Mouse (Mus musculus): ENCODE data around the gene Gm14698.

The Gm14698 gene

DNA sequence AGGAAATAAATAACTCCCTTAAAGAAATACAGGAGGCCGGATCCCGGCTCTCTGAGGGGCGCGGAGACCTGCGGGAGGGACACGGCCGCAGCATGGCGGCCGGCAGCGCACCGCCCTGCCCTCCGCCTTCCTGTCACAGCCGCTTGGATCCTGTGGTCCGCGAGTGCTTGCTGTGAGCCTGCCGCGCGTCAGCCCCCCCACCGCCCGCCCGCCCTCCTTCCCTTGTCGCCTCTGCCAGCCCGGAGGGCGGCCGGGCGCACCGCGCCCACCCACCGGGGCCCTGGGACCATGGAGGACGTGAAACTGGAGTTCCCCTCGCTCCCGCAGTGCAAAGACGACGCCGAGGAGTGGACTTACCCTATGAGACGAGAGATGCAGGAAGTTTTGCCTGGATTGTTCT lies at the start of gene Gm14698:
Gm14698 (plus strand) TSS at position 35 of the 400 bp plus-strand sequence.
- peak; percentile 17 for DNase-seq (ENCODE audit: extremely low spot score)

DNA sequence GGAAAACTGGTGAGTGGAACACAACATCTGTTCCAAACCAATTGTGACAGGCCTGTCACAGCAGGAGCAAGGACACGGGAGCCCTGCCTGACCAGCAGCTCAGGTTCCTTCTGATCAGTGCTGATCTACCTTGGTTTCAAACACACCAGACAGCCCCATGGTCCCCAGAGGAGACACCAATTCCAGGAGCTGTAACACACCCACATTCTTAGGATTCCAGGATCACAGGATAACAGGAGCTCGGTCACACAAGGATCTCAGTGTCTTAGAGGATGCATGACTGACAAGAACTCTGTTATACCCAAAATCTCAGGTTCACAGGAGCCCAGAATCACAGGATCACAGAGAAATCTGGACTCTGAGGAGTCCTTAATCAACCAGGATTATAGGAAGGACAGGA lies 444 bp upstream of the Gm14698 start:
- peak; percentile 2 for DNase-seq (ENCODE audit: extremely low spot score)

DNA sequence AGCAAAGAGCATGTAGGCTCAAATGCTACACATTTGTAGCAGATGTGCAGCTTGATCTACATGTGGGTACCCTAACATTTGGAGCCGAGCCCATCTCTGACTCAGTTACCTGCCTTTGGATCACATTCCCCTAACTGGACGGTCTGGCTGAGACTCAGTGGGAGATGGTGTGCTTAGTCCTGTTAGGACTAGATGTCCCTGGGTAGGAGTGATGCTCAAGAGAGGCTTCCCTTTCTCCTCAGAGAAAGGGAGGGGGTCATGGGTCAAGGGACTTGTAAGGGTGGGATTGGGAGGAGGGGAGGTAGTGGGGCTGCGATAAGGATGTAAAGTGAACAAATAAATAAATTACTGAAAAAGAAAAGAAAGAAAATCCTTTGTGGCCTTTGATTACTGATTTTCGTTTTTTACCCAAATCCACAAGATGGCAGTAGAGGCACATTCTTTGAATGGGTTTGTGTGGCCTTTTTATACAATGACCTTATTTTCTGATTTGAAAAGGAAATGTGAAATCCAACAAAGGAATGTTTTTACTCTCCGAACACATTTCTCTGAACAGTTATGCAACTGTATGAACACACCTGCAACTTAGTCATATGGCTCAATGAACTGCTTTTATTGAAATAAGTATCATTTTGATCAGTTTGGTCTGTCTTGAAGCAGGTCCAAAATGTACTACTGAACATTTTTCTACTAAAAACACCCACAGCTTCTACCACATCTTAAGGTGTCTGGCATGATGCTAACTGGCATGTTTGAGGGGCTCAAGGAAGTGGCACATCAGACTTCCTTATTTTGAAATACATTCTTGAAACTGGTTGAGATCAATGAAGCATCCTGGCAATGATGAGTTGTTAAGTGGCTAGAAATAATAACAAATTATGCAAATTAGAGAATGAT lies 18.9 kb downstream of the Gm14698 start:
- peak; percentile 10 for DNase-seq (ENCODE audit: extremely low spot score)

DNA sequence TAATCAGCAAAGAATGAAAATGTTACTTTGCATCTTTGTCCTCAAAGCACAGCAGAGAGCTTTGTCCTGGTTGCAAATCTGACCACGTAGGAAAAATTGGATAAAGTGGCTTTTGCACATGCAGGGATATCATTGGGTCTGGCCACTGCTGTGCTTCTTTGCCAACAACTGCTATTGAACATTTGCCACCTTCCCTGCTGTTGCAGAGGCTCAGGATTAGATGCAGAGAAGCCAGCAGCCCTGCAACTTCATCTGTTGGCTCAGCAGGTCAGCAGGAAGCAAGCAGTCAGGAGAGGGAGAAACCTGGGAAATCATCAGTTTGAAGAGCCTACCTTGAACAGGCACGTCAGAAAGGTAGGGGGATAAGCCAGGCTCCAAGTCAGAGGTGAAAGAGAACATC lies 44.3 kb downstream of the Gm14698 start:
- no peak for DNase-seq (ENCODE audit: extremely low spot score)
